Mouse (Mus musculus) embryonic facial prominence, embryonic 13.5 days (tissue): ENCODE measurements at regions not wholly inside any gene's neighbourhood (a gene's known extent, or its start where the extent isn't known, plus 50 kb on each side); places are given as distances from the start of the nearest gene placed in this dataset.

ENCODE experiments used
- ATAC-seq: fragments of 200-750 bp; cut with Nextera tagmentation; 2 replicates; pipeline ENCODE4 v1.8.0; 2017; ENCODE audit warnings: low read depth; ENCODE audit not compliant: insufficient number of reproducible peaks, insufficient read depth, low FRiP score, low TSS enrichment
- H3K27ac ChIP-seq: fragments of 300-500 bp; sonication (generic); 2 replicates; pipeline ENCODE4 v1.5.1; 2015; ENCODE audit warnings: moderate library complexity, mild to moderate bottlenecking, inconsistent platforms
- H3K27me3 ChIP-seq: fragments of 300-500 bp; sonication (generic); 2 replicates; pipeline ENCODE4 v1.6.1; 2015; ENCODE audit warnings: mild to moderate bottlenecking, inconsistent platforms
- H3K36me3 ChIP-seq: fragments of 300-500 bp; sonication (generic); 2 replicates; pipeline ENCODE4 v1.6.1; 2015; ENCODE audit warnings: mild to moderate bottlenecking, inconsistent platforms
- H3K4me1 ChIP-seq: fragments of 300-500 bp; sonication (generic); 2 replicates; pipeline ENCODE4 v1.6.1; 2015; ENCODE audit warnings: inconsistent platforms
- H3K4me2 ChIP-seq: fragments of 300-500 bp; sonication (generic); 2 replicates; pipeline ENCODE4 v1.6.1; 2015; ENCODE audit warnings: moderate library complexity, mild to moderate bottlenecking, inconsistent platforms
- H3K4me3 ChIP-seq: fragments of 300-500 bp; sonication (generic); 2 replicates; pipeline ENCODE4 v1.5.1; 2015; ENCODE audit warnings: mild to moderate bottlenecking, inconsistent platforms
- H3K9ac ChIP-seq: fragments of 300-500 bp; sonication (generic); 2 replicates; pipeline ENCODE4 v1.6.1; 2015; ENCODE audit warnings: mild to moderate bottlenecking, inconsistent platforms
- H3K9me3 ChIP-seq: fragments of 300-500 bp; sonication (generic); 2 replicates; pipeline ENCODE4 v1.6.1; 2016; ENCODE audit warnings: inconsistent platforms
- WGBS: fragments of 180-500 bp; shearing (Covaris S2); methylation state at CpG from one replicate; pipeline ENCODE4 v1.1.7; 2015; ENCODE audit warnings: mixed read lengths; 5-methylcytosine and 5-hydroxymethylcytosine counted together

GRCm38 (mm10) chr8:35915878-35916518 lies 150.4 kb downstream of the Gm19410 start:
- H3K9me3 ChIP-seq: no peaks in the 10 kb centered on the region
- H3K27ac ChIP-seq: no peak overlapping the region
- 75% methylated on average over 10 of the region's 10 CpGs for WGBS
- no peak overlapping the region for H3K9ac ChIP-seq
- no peak for ATAC-seq
- H3K4me3 ChIP-seq: no peak overlapping the region
- H3K4me2 ChIP-seq: no peak overlapping the region
- no peaks in the 10 kb centered on the region for H3K4me1 ChIP-seq
- H3K27me3 ChIP-seq: no peaks in the 10 kb centered on the region
- H3K36me3 ChIP-seq: no peaks in the 10 kb centered on the region

GRCm38 (mm10) chr8:35917573-35917972 lies 152.0 kb downstream of the Gm19410 start:
- H3K27ac ChIP-seq: no peak overlapping the region
- WGBS: 43% methylated on average over 3 of the region's 3 CpGs
- no peak overlapping the region for H3K4me3 ChIP-seq
- H3K9ac ChIP-seq: no peak overlapping the region
- H3K27me3 ChIP-seq: no peaks in the 10 kb centered on the region
- H3K4me1 ChIP-seq: no peaks in the 10 kb centered on the region
- H3K36me3 ChIP-seq: no peaks in the 10 kb centered on the region
- ATAC-seq: no peak
- no peak overlapping the region for H3K4me2 ChIP-seq
- no peaks in the 10 kb centered on the region for H3K9me3 ChIP-seq

- no peak for ATAC-seq
- 79% methylated on average over 6 of the region's 6 CpGs for WGBS
Observed at GRCm38 (mm10) chr8:35919451-35919850, 153.9 kb downstream of the Gm19410 start.

GRCm38 (mm10) chr8:35919859-35920675 lies 154.5 kb downstream of the Gm19410 start:
- no peak overlapping the region for H3K9ac ChIP-seq
- no peaks in the 10 kb centered on the region for H3K27me3 ChIP-seq
- H3K4me2 ChIP-seq: no peak overlapping the region
- WGBS: 41% methylated on average over 8 of the region's 8 CpGs
- H3K36me3 ChIP-seq: no peaks in the 10 kb centered on the region
- no peak for ATAC-seq
- H3K4me1 ChIP-seq: no peaks in the 10 kb centered on the region
- no peaks in the 10 kb centered on the region for H3K9me3 ChIP-seq
- no peak overlapping the region for H3K4me3 ChIP-seq
- H3K27ac ChIP-seq: no peak overlapping the region

More at GRCm38 (mm10) chr8:35919451-35919850, 153.9 kb downstream of the Gm19410 start:
- Histone ChIP-seq H3K27me3 (no peaks in the 10 kb centered on the region), H3K27ac (no peak overlapping the region), H3K4me2 (no peak overlapping the region), H3K4me1 (no peaks in the 10 kb centered on the region), H3K9me3 (no peaks in the 10 kb centered on the region), H3K4me3 (no peak overlapping the region), H3K36me3 (no peaks in the 10 kb centered on the region), H3K9ac (no peak overlapping the region)

GRCm38 (mm10) chr8:35924026-35924425 lies 158.4 kb downstream of the Gm19410 start:
- Histone ChIP-seq H3K27ac (no peak overlapping the region), H3K4me3 (no peak overlapping the region), H3K4me1 (no peaks in the 10 kb centered on the region), H3K4me2 (no peak overlapping the region), H3K36me3 (no peaks in the 10 kb centered on the region), H3K9ac (no peak overlapping the region), H3K27me3 (no peaks in the 10 kb centered on the region), H3K9me3 (no peaks in the 10 kb centered on the region)
- ATAC-seq: no peak
- WGBS: 83% methylated on average over 1 of the region's 1 CpGs

- ATAC-seq: no peak
- no peaks in the 10 kb centered on the region for H3K27me3 ChIP-seq
- no peaks in the 10 kb centered on the region for H3K4me1 ChIP-seq
- 62% methylated on average over 5 of the region's 5 CpGs for WGBS
- H3K9ac ChIP-seq: no peak overlapping the region
- H3K27ac ChIP-seq: no peak overlapping the region
- no peaks in the 10 kb centered on the region for H3K36me3 ChIP-seq
- no peak overlapping the region for H3K4me2 ChIP-seq
- no peaks in the 10 kb centered on the region for H3K9me3 ChIP-seq
- H3K4me3 ChIP-seq: no peak overlapping the region
Observed at GRCm38 (mm10) chr8:35927408-35927871, 161.8 kb downstream of the Gm19410 start.

GRCm38 (mm10) chr8:35930291-35930690 lies 164.7 kb downstream of the Gm19410 start:
- no peak overlapping the region for H3K27ac ChIP-seq
- no peaks in the 10 kb centered on the region for H3K36me3 ChIP-seq
- no peaks in the 10 kb centered on the region for H3K27me3 ChIP-seq
- WGBS: 51% methylated on average over 4 of the region's 4 CpGs
- no peak overlapping the region for H3K9ac ChIP-seq
- no peaks in the 10 kb centered on the region for H3K4me1 ChIP-seq
- H3K4me3 ChIP-seq: no peak overlapping the region
- ATAC-seq: no peak
- no peaks in the 10 kb centered on the region for H3K9me3 ChIP-seq
- H3K4me2 ChIP-seq: no peak overlapping the region

- Histone ChIP-seq H3K27me3 (no peaks in the 10 kb centered on the region), H3K9me3 (no peaks in the 10 kb centered on the region), H3K4me3 (no peak overlapping the region), H3K36me3 (no peaks in the 10 kb centered on the region), H3K4me2 (no peak overlapping the region), H3K4me1 (no peaks in the 10 kb centered on the region), H3K27ac (no peak overlapping the region), H3K9ac (no peak overlapping the region)
- WGBS: 59% methylated on average over 13 of the region's 13 CpGs
- ATAC-seq: no peak
Observed at GRCm38 (mm10) chr8:35933186-35934114, 167.9 kb downstream of the Gm19410 start.

- Histone ChIP-seq H3K9ac (no peak overlapping the region), H3K27ac (no peak overlapping the region), H3K4me2 (no peak overlapping the region), H3K36me3 (no peaks in the 10 kb centered on the region), H3K4me1 (no peaks in the 10 kb centered on the region), H3K27me3 (no peaks in the 10 kb centered on the region), H3K9me3 (no peaks in the 10 kb centered on the region), H3K4me3 (no peak overlapping the region)
- ATAC-seq: no peak
- whole genome bisulfite sequencing: 94% methylated on average over 7 of the region's 7 CpGs
Observed at GRCm38 (mm10) chr8:35934115-35934607, 168.6 kb downstream of the Gm19410 start.

- no peaks in the 10 kb centered on the region for H3K4me1 ChIP-seq
- WGBS: 97% methylated on average over 1 of the region's 1 CpGs
- no peak overlapping the region for H3K9ac ChIP-seq
- no peak overlapping the region for H3K4me2 ChIP-seq
- no peak overlapping the region for H3K27ac ChIP-seq
- H3K9me3 ChIP-seq: no peaks in the 10 kb centered on the region
- no peaks in the 10 kb centered on the region for H3K36me3 ChIP-seq
- ATAC-seq: no peak
- H3K27me3 ChIP-seq: no peaks in the 10 kb centered on the region
- H3K4me3 ChIP-seq: no peak overlapping the region
Observed at GRCm38 (mm10) chr8:35935034-35935433, 169.4 kb downstream of the Gm19410 start.

- Histone ChIP-seq H3K27ac (no peak overlapping the region), H3K4me1 (no peaks in the 10 kb centered on the region), H3K4me2 (no peak overlapping the region), H3K9ac (no peak overlapping the region), H3K9me3 (no peaks in the 10 kb centered on the region), H3K4me3 (no peak overlapping the region), H3K36me3 (no peaks in the 10 kb centered on the region), H3K27me3 (no peaks in the 10 kb centered on the region)
- WGBS: 86% methylated on average over 9 of the region's 9 CpGs
- no peak for ATAC-seq
Observed at GRCm38 (mm10) chr8:35939199-35939598, 173.6 kb downstream of the Gm19410 start.
